Mouse (Mus musculus): ENCODE measurements around the gene Alyref. TPM values are rescaled to one million over a fixed set of nuclear protein-coding genes. Genes with fewer than 3 reads are reported as not detected.

The Alyref gene
- total and polyA plus RNA-seq, 3 experiments: 122 to 505 (median 280) TPM

- Histone ChIP-seq H3K36me3 (replicated peaks) (peaks cover 54% of the 10 kb centered on the region), H3K9me3 (replicated peaks) (0 out of 2 replicates have a peak, but pooled peaks cover 2% of the 10 kb centered on the region), H3K4me3 (ENCODE audit: low read depth, low read length) (peak overlapping the region; percentile 86; the same call in 1 of the 2 replicates), H3K4me1 (ENCODE audit: insufficient read depth, low read depth, low read length) (peaks cover 82% of the 10 kb centered on the region), H3K27me3 (ENCODE audit: insufficient read depth, low read length) (no peaks in the 10 kb centered on the region)
- no peak for ATAC-seq (ENCODE audit: extremely low read depth, insufficient number of reproducible peaks, low FRiP score, poor library complexity, severe bottlenecking)
- no peak for DNase-seq (ENCODE audit: low spot score)
- TF ChIP-seq POLR2AphosphoS5 (IDR thresholded peaks at IDR 0.05; ENCODE audit: insufficient replicate concordance, low read depth, low read length) (no peak), TAL1 (conservative IDR thresholded peaks at IDR 0.05; ENCODE audit: low read depth, low read length) (no peak), GATA2 (IDR thresholded peaks at IDR 0.05; ENCODE audit: borderline replicate concordance, low read depth, low read length) (no peak), GATA1 (IDR thresholded peaks at IDR 0.05; ENCODE audit: borderline replicate concordance, low read length) (no peak), CTCF (IDR thresholded peaks at IDR 0.05; ENCODE audit: low read depth, low read length) (no peak)
Observed at GRCm38 (mm10) chr11:120630881-120631725, 32.9 kb upstream of the Alyref start.

- no peaks in the 10 kb centered on the region for H3K27me3 ChIP-seq (ENCODE audit: insufficient read depth, low read length)
- H3K36me3 ChIP-seq (replicated peaks): peaks cover 57% of the 10 kb centered on the region
- ATAC-seq (ENCODE audit: extremely low read depth, insufficient number of reproducible peaks, low FRiP score, poor library complexity, severe bottlenecking) (no peak), DNase-seq (ENCODE audit: low spot score) (no peak)
- 0 out of 2 replicates have a peak, but pooled peaks cover 2% of the 10 kb centered on the region for H3K9me3 ChIP-seq (replicated peaks)
- no peak for TF ChIP-seq GATA2 (IDR thresholded peaks at IDR 0.05; ENCODE audit: borderline replicate concordance, low read depth, low read length)
- H3K4me1 ChIP-seq (ENCODE audit: insufficient read depth, low read depth, low read length): peaks cover 84% of the 10 kb centered on the region
- peak overlapping the region; percentile 67; the same call in 1 of the 2 replicates for H3K4me3 ChIP-seq (ENCODE audit: low read depth, low read length)
Observed at GRCm38 (mm10) chr11:120630401-120630871, 32.3 kb upstream of the Alyref start.

- H3K9me3 ChIP-seq (replicated peaks): 0 out of 2 replicates have a peak, but pooled peaks cover 2% of the 10 kb centered on the region
- TF ChIP-seq CTCF (IDR thresholded peaks at IDR 0.05; ENCODE audit: low read depth, low read length): no peak
- no peak for TF ChIP-seq TAL1 (conservative IDR thresholded peaks at IDR 0.05; ENCODE audit: low read depth, low read length)
- TF ChIP-seq POLR2AphosphoS5 (IDR thresholded peaks at IDR 0.05; ENCODE audit: insufficient replicate concordance, low read depth, low read length): no peak
- no peak for TF ChIP-seq GATA2 (IDR thresholded peaks at IDR 0.05; ENCODE audit: borderline replicate concordance, low read depth, low read length)
- no peak for TF ChIP-seq GATA1 (IDR thresholded peaks at IDR 0.05; ENCODE audit: borderline replicate concordance, low read length)
- peaks cover 88% of the 10 kb centered on the region for H3K4me1 ChIP-seq (ENCODE audit: insufficient read depth, low read depth, low read length)
- peak overlapping the region; percentile 67; the same call in 1 of the 2 replicates for H3K4me3 ChIP-seq (ENCODE audit: low read depth, low read length)
- peaks cover 61% of the 10 kb centered on the region for H3K36me3 ChIP-seq (replicated peaks)
- no peaks in the 10 kb centered on the region for H3K27me3 ChIP-seq (ENCODE audit: insufficient read depth, low read length)
- DNase-seq (ENCODE audit: low spot score) (peak; percentile 53), ATAC-seq (ENCODE audit: extremely low read depth, insufficient number of reproducible peaks, low FRiP score, poor library complexity, severe bottlenecking) (peak; percentile 47; the same call in 1 of the 2 replicates)
Observed at GRCm38 (mm10) chr11:120629911-120630310, 31.7 kb upstream of the Alyref start.

- peaks cover 59% of the 10 kb centered on the region for H3K36me3 ChIP-seq (replicated peaks)
- TF ChIP-seq GATA2 (IDR thresholded peaks at IDR 0.05; ENCODE audit: borderline replicate concordance, low read depth, low read length): no peak
- TF ChIP-seq POLR2AphosphoS5 (IDR thresholded peaks at IDR 0.05; ENCODE audit: insufficient replicate concordance, low read depth, low read length): no peak
- TF ChIP-seq CTCF (IDR thresholded peaks at IDR 0.05; ENCODE audit: low read depth, low read length): no peak
- no peak for TF ChIP-seq GATA1 (IDR thresholded peaks at IDR 0.05; ENCODE audit: borderline replicate concordance, low read length)
- no peak for TF ChIP-seq TAL1 (conservative IDR thresholded peaks at IDR 0.05; ENCODE audit: low read depth, low read length)
- peak overlapping the region; percentile 67; the same call in 1 of the 2 replicates for H3K4me3 ChIP-seq (ENCODE audit: low read depth, low read length)
- H3K9me3 ChIP-seq (replicated peaks): 0 out of 2 replicates have a peak, but pooled peaks cover 2% of the 10 kb centered on the region
- no peak for DNase-seq (ENCODE audit: low spot score)
- H3K4me1 ChIP-seq (ENCODE audit: insufficient read depth, low read depth, low read length): peaks cover 82% of the 10 kb centered on the region
- no peak for ATAC-seq (ENCODE audit: extremely low read depth, insufficient number of reproducible peaks, low FRiP score, poor library complexity, severe bottlenecking)
- H3K27me3 ChIP-seq (ENCODE audit: insufficient read depth, low read length): no peaks in the 10 kb centered on the region
Observed at GRCm38 (mm10) chr11:120629341-120629730, 31.2 kb upstream of the Alyref start.

GRCm38 (mm10) chr11:120628601-120629340 lies 30.6 kb upstream of the Alyref start:
- peak overlapping the region; percentile 67; the same call in 1 of the 2 replicates for H3K4me3 ChIP-seq (ENCODE audit: low read depth, low read length)
- H3K9me3 ChIP-seq (replicated peaks): no peaks in the 10 kb centered on the region
- H3K36me3 ChIP-seq (replicated peaks): peaks cover 62% of the 10 kb centered on the region
- DNase-seq (ENCODE audit: low spot score): no peak
- H3K27me3 ChIP-seq (ENCODE audit: insufficient read depth, low read length): no peaks in the 10 kb centered on the region
- ATAC-seq (ENCODE audit: extremely low read depth, insufficient number of reproducible peaks, low FRiP score, poor library complexity, severe bottlenecking): no peak
- TF ChIP-seq TAL1 (conservative IDR thresholded peaks at IDR 0.05; ENCODE audit: low read depth, low read length) (no peak), CTCF (IDR thresholded peaks at IDR 0.05; ENCODE audit: low read depth, low read length) (no peak), GATA1 (IDR thresholded peaks at IDR 0.05; ENCODE audit: borderline replicate concordance, low read length) (no peak), GATA2 (IDR thresholded peaks at IDR 0.05; ENCODE audit: borderline replicate concordance, low read depth, low read length) (no peak), POLR2AphosphoS5 (IDR thresholded peaks at IDR 0.05; ENCODE audit: insufficient replicate concordance, low read depth, low read length) (no peak)
- peaks cover 82% of the 10 kb centered on the region for H3K4me1 ChIP-seq (ENCODE audit: insufficient read depth, low read depth, low read length)
